Mouse (Mus musculus) hematopoietic stem cell, adult 5-6 weeks (primary cell): Measurements from ENCODE around the gene Frrs1. TPM values are rescaled to one million over a fixed set of nuclear protein-coding genes. Genes with fewer than 3 reads are reported as not detected.

ENCODE experiments used
- ATAC-seq, 2 experiments: fragments of 125-278 bp in 1 of 2; replicated peaks in 1 of 2; 2 replicates each; pipeline ENCODE4 v1.8.0; 2016 to 2017; ENCODE audit warnings: inconsistent platforms in 2 of 2, mild to moderate bottlenecking in 2 of 2, moderate number of reproducible peaks in 2 of 2, low read depth in 1 of 2, moderate TSS enrichment in 1 of 2; ENCODE audit not compliant: low FRiP score in 2 of 2, poor library complexity in 2 of 2, severe bottlenecking in 2 of 2, insufficient read depth in 1 of 2, low TSS enrichment in 1 of 2
- total RNA-seq: library from RNA; stranded (forward); fragments of 172-1452, 232-1000 nt; gene quantifications from 2 replicates; pipeline ENCODE4 v1.2.3, GENCODE M21; 2017

Gene Frrs1
- total RNA-seq, 1 experiment from 2014 or later, result 22.6 TPM

DNA sequence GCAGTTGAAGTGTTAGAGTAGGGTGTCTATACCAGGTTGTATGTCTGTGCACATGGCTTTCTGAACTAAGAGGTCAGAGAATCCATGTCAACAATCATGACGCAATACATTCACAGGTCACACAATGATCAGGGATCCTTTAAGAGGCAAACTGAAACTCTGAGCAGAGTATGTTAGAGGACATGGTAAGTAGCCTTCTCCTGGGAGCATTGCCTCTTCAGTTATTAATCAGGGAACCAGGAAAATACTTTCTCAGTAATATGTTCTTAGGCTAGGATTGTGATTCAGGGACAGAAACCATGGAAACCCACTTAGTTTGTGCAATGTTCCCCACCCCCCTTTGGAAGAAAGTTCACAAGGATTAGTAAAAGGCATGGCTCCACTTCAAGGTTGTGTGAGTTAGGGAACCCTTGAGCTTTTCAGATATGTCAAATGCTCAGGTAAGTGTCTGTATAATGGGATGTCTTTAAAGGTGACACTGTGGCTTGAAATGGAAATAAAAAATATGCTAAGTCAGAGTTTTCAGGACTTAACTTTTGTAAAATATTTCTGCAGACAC is 82.4 kb downstream of the Frrs1 start:
- ATAC-seq, result no peak

DNA sequence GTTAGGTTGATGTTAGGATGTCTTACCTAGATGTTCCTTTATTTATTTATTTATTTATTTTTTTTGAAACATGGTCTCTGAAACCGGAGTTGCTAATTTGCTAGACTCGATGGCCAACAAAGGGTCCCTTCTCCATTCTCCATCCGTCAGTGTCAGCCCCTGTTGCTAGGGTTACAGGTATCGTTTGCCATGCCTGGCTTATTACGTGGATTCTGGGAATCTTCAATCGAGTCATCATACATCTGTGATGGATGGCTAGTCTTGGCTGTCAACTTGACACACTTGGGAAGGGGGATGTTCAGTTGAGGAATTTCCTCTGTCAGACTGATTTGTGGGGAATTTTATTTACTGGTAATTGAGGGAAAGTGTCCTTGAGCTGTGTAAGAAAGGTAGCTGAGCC is 83.5 kb downstream of the Frrs1 start:
- ATAC-seq, result no peak

GRCm38 (mm10) chr3:116943422-116943821 is 84.2 kb downstream of the Frrs1 start:
- ATAC-seq, result no peak

DNA sequence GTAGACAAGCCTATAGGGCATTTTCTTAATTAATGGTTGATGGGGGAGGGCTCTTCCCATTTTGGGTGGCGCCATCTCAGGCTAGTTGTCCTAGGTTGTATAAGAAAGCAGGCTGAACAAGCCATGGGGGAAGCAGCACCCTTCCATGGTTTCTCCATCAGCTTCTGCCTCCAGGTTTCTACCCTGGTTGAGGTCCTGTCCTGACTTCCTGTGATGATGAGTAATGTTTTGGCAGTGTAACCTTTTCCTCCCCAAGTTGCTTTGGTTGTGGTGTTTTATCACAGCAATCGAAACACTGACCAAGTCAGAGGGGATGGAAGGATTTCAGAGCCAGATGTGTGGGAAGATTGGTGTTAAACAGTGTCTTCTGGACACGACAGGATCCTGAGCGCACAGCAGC is 87.2 kb downstream of the Frrs1 start:
- no peak for ATAC-seq

- ATAC-seq, result no peak
Observed at GRCm38 (mm10) chr3:116950665-116951115, 91.4 kb downstream of the Frrs1 start.

GRCm38 (mm10) chr3:116951489-116951888 is 92.2 kb downstream of the Frrs1 start:
- ATAC-seq, result no peak

DNA sequence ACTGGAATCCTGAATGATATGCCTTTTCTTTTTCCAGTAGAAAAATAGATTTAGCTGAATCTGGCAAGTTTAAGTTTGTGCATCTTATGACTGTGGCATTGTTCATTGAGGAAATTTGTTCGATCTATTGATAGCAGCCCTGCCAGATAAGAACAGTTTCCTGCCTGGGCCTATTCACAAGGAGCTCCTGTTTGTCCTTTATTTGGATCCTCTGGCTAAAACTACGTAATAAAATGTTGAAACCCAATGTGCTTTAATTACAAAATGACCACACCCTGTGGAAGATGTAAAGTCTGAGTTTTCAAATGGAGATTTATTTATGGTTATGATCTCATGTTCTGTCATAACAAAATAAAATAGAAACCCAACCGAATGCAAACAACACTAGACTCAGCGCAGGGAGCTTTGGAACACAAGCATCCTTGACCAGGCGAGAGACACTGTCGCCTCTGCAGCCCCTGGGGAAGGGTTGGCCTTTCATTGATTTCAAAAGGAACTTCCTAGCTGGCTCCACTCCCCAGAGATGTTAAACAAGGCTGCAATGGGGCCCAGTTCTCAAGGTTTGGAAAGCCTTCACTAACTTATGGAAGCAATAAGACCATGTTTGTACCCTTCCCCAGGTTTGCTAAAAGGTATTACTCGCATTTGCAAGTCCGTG is 93.1 kb downstream of the Frrs1 start:
- no peak for ATAC-seq

GRCm38 (mm10) chr3:116953366-116953765 is 94.1 kb downstream of the Frrs1 start:
- ATAC-seq, result no peak

GRCm38 (mm10) chr3:116955061-116955460 is 95.8 kb downstream of the Frrs1 start:
- no peak for ATAC-seq

Other genes with a start within 250 kb of the Frrs1 start
- gene Trmt13, start 244.9 kb upstream of the Frrs1 start, total RNA-seq, result 53.8 and 54.4 TPM in 2 replicates
- 76.5 and 92.3 TPM in 2 replicates for gene Mfsd14a, start 196.8 kb upstream of the Frrs1 start, total RNA-seq
- gene Gm43191, start 178.2 kb upstream of the Frrs1 start, total RNA-seq, result not detected in 2 replicates
- gene Slc35a3, start 146.6 kb upstream of the Frrs1 start, total RNA-seq, result 48.4 and 57.3 TPM in 2 replicates
- 8.6 and 11.3 TPM in 2 replicates for gene Agl, start 51.3 kb upstream of the Frrs1 start, total RNA-seq
- not detected in 2 replicates for gene 4930455H04Rik, start 108.8 kb downstream of the Frrs1 start, total RNA-seq
- not detected in 2 replicates for gene Palmd, start 109.5 kb downstream of the Frrs1 start, total RNA-seq